Mouse (Mus musculus): ENCODE data around the gene Hist1h1d.

GRCm38 (mm10) chr13:23609844-23610243 is 56.8 kb downstream of the Hist1h1d start:
- TF ChIP-seq POLR2A (IDR thresholded peaks at IDR 0.05; ENCODE audit: low read depth, low read length) (no peak), CTCF (IDR thresholded peaks at IDR 0.05; ENCODE audit: extremely low read depth, insufficient read depth, insufficient read length, insufficient replicate concordance) (no peak)

Data from spleen, adult 2 months (tissue).